Mouse (Mus musculus): Measurements from ENCODE around the gene Tesc. TPM values are rescaled to one million over a fixed set of nuclear protein-coding genes. Genes with fewer than 3 reads are reported as not detected.

The Tesc gene
- polyA plus RNA-seq, 2 experiments = 0.58 to 1.2 TPM

GRCm38 (mm10) chr5:117999061-117999460 is 28.5 kb upstream of the Tesc start:
- H3K27me3 ChIP-seq (ENCODE audit: control insufficient read depth, insufficient read depth, low read length) = no peaks in the 10 kb centered on the region
- H3K4me2 ChIP-seq (ENCODE audit: low read depth) = no peak overlapping the region
- H3K4me3 ChIP-seq (ENCODE audit: insufficient read depth in 1 of 2, low read depth in 2 of 2, low read length in 2 of 2) = no peak overlapping the region
- TF ChIP-seq EP300 (IDR thresholded peaks at IDR 0.05; ENCODE audit: low read depth) = no peak
- no peak for TF ChIP-seq CTCF (IDR thresholded peaks at IDR 0.05; ENCODE audit: low read depth)
- H3K27ac ChIP-seq = no peak overlapping the region
- H3K36me3 ChIP-seq (replicated peaks; ENCODE audit: control insufficient read depth, insufficient read depth, low read depth) = peaks cover 2% of the 10 kb centered on the region; the same call in 1 of the 2 replicates
- WGBS (ENCODE audit: insufficient replicate concordance) = 76% methylated on average over 7 of the region's 7 CpGs
- no peak for ATAC-seq (ENCODE audit: insufficient read depth)
- DNase-seq (ENCODE audit: low read depth in 3 of 3, low spot score in 3 of 3) = no peak
- no peaks in the 10 kb centered on the region for H3K9me3 ChIP-seq (ENCODE audit: control insufficient read depth, low read length)
- H3K4me1 ChIP-seq (replicated peaks; ENCODE audit: control insufficient read depth in 2 of 2, insufficient read depth in 2 of 2, low read length in 1 of 2) = no peaks in the 10 kb centered on the region; a peak in 1 of 4 replicates
- H3K9ac ChIP-seq (replicated peaks) = no peak overlapping the region

- Histone ChIP-seq H3K4me2 (ENCODE audit: low read depth) (no peak overlapping the region), H3K4me1 (replicated peaks; ENCODE audit: control insufficient read depth in 2 of 2, insufficient read depth in 2 of 2, low read length in 1 of 2) (no peaks in the 10 kb centered on the region; a peak in 1 of 4 replicates), H3K9ac (replicated peaks) (no peak overlapping the region), H3K27ac (no peak overlapping the region), H3K4me3 (ENCODE audit: insufficient read depth in 1 of 2, low read depth in 2 of 2, low read length in 2 of 2) (no peak overlapping the region), H3K9me3 (ENCODE audit: control insufficient read depth, low read length) (no peaks in the 10 kb centered on the region), H3K36me3 (replicated peaks; ENCODE audit: control insufficient read depth, insufficient read depth, low read depth) (peaks cover 2% of the 10 kb centered on the region; the same call in 1 of the 2 replicates), H3K27me3 (ENCODE audit: control insufficient read depth, insufficient read depth, low read length) (no peaks in the 10 kb centered on the region)
- TF ChIP-seq CTCF (IDR thresholded peaks at IDR 0.05; ENCODE audit: low read depth) (no peak), EP300 (IDR thresholded peaks at IDR 0.05; ENCODE audit: low read depth) (no peak)
- DNase-seq (ENCODE audit: low read depth in 3 of 3, low spot score in 3 of 3) (no peak), ATAC-seq (ENCODE audit: insufficient read depth) (no peak)
- 81% methylated on average over 11 of the region's 11 CpGs for WGBS (ENCODE audit: insufficient replicate concordance)
Measured at GRCm38 (mm10) chr5:117999584-117999983, 28.0 kb upstream of the Tesc start.

GRCm38 (mm10) chr5:118002059-118002458 is 25.5 kb upstream of the Tesc start:
- Histone ChIP-seq H3K4me2 (ENCODE audit: low read depth) (no peak overlapping the region), H3K9ac (replicated peaks) (no peak overlapping the region), H3K4me1 (replicated peaks; ENCODE audit: control insufficient read depth in 2 of 2, insufficient read depth in 2 of 2, low read length in 1 of 2) (no peaks in the 10 kb centered on the region), H3K27ac (no peak overlapping the region), H3K27me3 (ENCODE audit: control insufficient read depth, insufficient read depth, low read length) (no peaks in the 10 kb centered on the region), H3K36me3 (replicated peaks; ENCODE audit: control insufficient read depth, insufficient read depth, low read depth) (peaks cover 2% of the 10 kb centered on the region; the same call in 1 of the 2 replicates), H3K4me3 (ENCODE audit: insufficient read depth in 1 of 2, low read depth in 2 of 2, low read length in 2 of 2) (no peak overlapping the region), H3K9me3 (ENCODE audit: control insufficient read depth, low read length) (no peaks in the 10 kb centered on the region)
- TF ChIP-seq CTCF (IDR thresholded peaks at IDR 0.05; ENCODE audit: low read depth) = peak; percentile 94
- no peak for TF ChIP-seq EP300 (IDR thresholded peaks at IDR 0.05; ENCODE audit: low read depth)
- DNase-seq (ENCODE audit: low read depth in 3 of 3, low spot score in 3 of 3) (no peak), ATAC-seq (ENCODE audit: insufficient read depth) (peak; percentile 14; the same call in 1 of the 2 replicates)
- WGBS (ENCODE audit: insufficient replicate concordance) = 43% methylated on average over 9 of the region's 9 CpGs

GRCm38 (mm10) chr5:118004619-118005018 is 22.9 kb upstream of the Tesc start:
- H3K27ac ChIP-seq = no peak overlapping the region
- TF ChIP-seq CTCF (IDR thresholded peaks at IDR 0.05; ENCODE audit: low read depth) (peak; percentile 91), EP300 (IDR thresholded peaks at IDR 0.05; ENCODE audit: low read depth) (no peak)
- H3K4me2 ChIP-seq (ENCODE audit: low read depth) = no peak overlapping the region
- no peaks in the 10 kb centered on the region for H3K9me3 ChIP-seq (ENCODE audit: control insufficient read depth, low read length)
- H3K4me1 ChIP-seq (replicated peaks; ENCODE audit: control insufficient read depth in 2 of 2, insufficient read depth in 2 of 2, low read length in 1 of 2) = no peaks in the 10 kb centered on the region
- peaks cover 2% of the 10 kb centered on the region; the same call in 1 of the 2 replicates for H3K36me3 ChIP-seq (replicated peaks; ENCODE audit: control insufficient read depth, insufficient read depth, low read depth)
- H3K4me3 ChIP-seq (ENCODE audit: insufficient read depth in 1 of 2, low read depth in 2 of 2, low read length in 2 of 2) = no peak overlapping the region
- DNase-seq (ENCODE audit: low read depth in 3 of 3, low spot score in 3 of 3) (no peak), ATAC-seq (ENCODE audit: insufficient read depth) (no peak)
- no peak overlapping the region for H3K9ac ChIP-seq (replicated peaks)
- no peaks in the 10 kb centered on the region for H3K27me3 ChIP-seq (ENCODE audit: control insufficient read depth, insufficient read depth, low read length)
- WGBS (ENCODE audit: insufficient replicate concordance) = 69% methylated on average over 8 of the region's 8 CpGs

- TF ChIP-seq CTCF (IDR thresholded peaks at IDR 0.05; ENCODE audit: low read depth) (no peak), EP300 (IDR thresholded peaks at IDR 0.05; ENCODE audit: low read depth) (no peak)
- Histone ChIP-seq H3K9ac (replicated peaks) (no peak overlapping the region), H3K27me3 (ENCODE audit: control insufficient read depth, insufficient read depth, low read length) (no peaks in the 10 kb centered on the region), H3K27ac (no peak overlapping the region), H3K4me1 (replicated peaks; ENCODE audit: control insufficient read depth in 2 of 2, insufficient read depth in 2 of 2, low read length in 1 of 2) (no peaks in the 10 kb centered on the region), H3K36me3 (replicated peaks; ENCODE audit: control insufficient read depth, insufficient read depth, low read depth) (peaks cover under 1% of the 10 kb centered on the region; the same call in 1 of the 2 replicates), H3K4me2 (ENCODE audit: low read depth) (no peak overlapping the region), H3K4me3 (ENCODE audit: insufficient read depth in 1 of 2, low read depth in 2 of 2, low read length in 2 of 2) (no peak overlapping the region), H3K9me3 (ENCODE audit: control insufficient read depth, low read length) (no peaks in the 10 kb centered on the region)
- WGBS (ENCODE audit: insufficient replicate concordance) = 81% methylated on average over 1 of the region's 1 CpGs
- ATAC-seq (ENCODE audit: insufficient read depth) (no peak), DNase-seq (ENCODE audit: low read depth in 3 of 3, low spot score in 3 of 3) (no peak)
Measured at GRCm38 (mm10) chr5:118005728-118006127, 21.8 kb upstream of the Tesc start.

Measured in liver, embryonic 14.5 days (tissue).